Mouse (Mus musculus): ENCODE measurements around the gene Ccrl2.

GRCm38 (mm10) chr9:111033717-111034116 is 23.6 kb downstream of the Ccrl2 start:
- TF ChIP-seq CHD2 (IDR thresholded peaks at IDR 0.05; ENCODE audit: low read depth, low read length) (no peak), ZNF384 (IDR thresholded peaks at IDR 0.05; ENCODE audit: low read depth, low read length) (no peak), HCFC1 (IDR thresholded peaks at IDR 0.05; ENCODE audit: borderline replicate concordance, insufficient read depth, low read length) (no peak)

All from ES-E14 (cell line).